Mouse (Mus musculus): Measurements from ENCODE around the gene Frmd4a.
A peak's percentile ranks its signal among the peaks of the same experiment; 100 is the strongest.

The Frmd4a gene

DNA sequence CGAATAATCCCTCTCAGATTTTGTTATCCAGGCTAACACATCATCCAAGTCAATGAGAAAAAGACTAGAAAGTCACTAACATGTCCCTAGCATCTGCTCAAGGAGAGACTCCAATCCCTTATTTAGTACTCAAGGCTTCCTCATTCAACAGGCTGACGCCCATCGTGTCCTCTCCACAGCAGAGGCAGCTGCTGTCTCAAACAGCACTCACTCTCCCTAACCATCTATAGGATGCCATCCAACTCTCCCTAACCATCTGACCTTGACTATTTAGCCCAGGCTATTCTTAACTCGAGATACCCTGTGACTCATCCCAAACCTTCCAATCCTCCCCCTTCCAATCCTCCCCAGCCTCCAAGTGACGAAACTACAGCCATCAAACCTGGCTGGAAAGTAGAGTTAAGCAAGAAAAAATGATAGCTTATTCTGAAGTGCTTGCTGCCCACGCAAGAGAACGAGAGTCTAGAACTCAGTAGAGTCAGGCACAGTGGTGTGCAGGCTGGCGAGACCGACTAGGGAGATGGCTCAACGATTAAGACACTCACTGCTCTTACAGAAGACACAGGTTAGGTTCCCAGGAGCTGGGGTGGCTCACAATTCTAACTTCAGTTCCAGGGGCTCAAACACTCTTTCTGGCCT is 612.8 kb downstream of the Frmd4a start:
- no peak for DNase-seq

GRCm38 (mm10) chr2:4635804-4636203 is 618.3 kb downstream of the Frmd4a start:
- DNase-seq = no peak

GRCm38 (mm10) chr2:4636656-4637055 is 619.1 kb downstream of the Frmd4a start:
- no peak for DNase-seq

DNA sequence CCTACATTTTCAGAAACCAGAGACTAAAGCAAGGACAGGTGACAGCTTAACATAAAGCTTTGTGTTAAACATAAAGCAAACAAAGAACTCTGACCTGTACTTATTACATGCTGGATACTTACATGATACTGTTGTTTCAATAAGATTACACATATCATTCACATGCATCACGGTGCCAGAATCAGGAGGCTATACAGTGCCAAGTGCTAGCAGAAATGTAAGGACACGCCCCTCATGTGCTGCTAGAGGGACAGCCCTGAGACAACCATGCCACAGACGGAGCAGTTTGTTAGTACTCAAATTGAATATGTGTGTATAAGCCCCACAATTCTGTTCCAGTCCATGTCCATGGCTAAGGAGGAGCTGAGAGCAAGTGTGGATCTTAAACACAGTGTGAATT is 620.7 kb downstream of the Frmd4a start:
- no peak for DNase-seq

- no peak for DNase-seq
Measured at GRCm38 (mm10) chr2:4645066-4645465, 627.5 kb downstream of the Frmd4a start.

DNA sequence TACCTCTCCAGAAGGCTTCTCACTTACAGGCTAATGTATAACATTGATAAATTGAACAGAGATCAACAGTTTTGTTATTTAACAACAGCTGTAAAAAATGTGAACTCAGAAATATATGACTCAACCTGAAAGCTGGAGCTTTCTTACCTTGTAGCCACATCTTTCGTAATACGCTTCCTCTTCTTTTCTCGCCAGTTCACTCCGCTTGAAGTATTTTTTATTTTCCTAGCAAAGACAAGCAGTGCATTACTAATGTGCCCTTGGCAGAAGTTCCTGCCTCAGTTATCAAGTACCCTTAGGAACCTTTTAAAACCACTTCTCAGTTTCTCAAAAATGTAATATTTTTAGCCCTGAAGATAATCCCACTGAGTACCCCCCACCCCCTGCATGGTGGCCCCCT is 630.6 kb downstream of the Frmd4a start:
- DNase-seq = no peak

GRCm38 (mm10) chr2:4649646-4650045 is 632.1 kb downstream of the Frmd4a start:
- no peak for DNase-seq

DNA sequence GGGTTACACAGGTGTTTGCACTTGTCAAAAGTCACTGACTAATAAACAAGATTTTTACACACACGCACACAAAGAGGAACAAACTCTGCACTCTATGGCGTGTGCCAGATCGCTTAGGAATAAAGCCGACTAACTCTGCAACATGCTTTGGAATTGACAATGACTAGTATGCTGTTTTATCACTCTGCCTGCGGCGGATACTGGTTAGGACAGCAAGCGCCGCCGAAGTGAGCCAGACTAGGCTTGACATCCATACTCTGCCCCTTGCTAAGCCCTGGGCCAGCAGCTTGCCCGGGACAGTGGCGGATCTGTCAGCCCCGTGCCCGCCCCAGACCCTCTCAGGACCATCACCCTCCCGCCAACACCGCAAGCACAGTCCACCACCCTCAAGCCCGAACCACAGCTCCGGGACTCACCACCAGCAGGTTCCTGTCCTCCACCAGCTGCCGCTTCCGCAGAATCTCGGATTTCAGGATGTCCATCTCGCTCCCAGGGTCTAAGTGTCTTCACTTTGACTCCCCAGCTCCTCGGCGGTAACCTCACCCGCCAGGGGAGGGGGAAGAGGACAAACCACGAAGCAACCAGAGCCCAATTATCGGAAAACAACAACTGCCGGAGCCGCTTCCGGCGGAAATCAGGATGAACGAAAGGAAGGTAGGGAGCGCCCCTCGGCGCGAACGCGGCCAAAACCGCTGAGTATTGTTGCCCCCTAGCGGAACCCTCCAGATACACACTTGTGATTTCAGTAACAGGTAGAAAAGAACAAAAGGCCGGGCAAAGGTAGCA is 634.2 kb downstream of the Frmd4a start, which contains the start of gene Prpf18:
Gene Prpf18, minus strand, starts transcription at position 614 of the 786 bp plus-strand sequence.
- DNase-seq = peak; percentile 71 to 83

GRCm38 (mm10) chr2:4660677-4661076 is 643.2 kb downstream of the Frmd4a start:
- DNase-seq = no peak
